Mouse (Mus musculus): ENCODE results near the gene Tmem175. TPM values are rescaled to one million over a fixed set of nuclear protein-coding genes. Genes with fewer than 3 reads are reported as not detected.

Tmem175 gene
- polyA plus RNA-seq, 1 experiment: 50.8 TPM

- WGBS: 46% methylated on average over 3 of the region's 3 CpGs
- no peak for TF ChIP-seq POLR2A (IDR thresholded peaks at IDR 0.05; ENCODE audit: borderline replicate concordance, insufficient read depth, low read length)
- no peak for TF ChIP-seq CTCF (IDR thresholded peaks at IDR 0.05; ENCODE audit: borderline replicate concordance, insufficient read depth, low read depth, low read length)
- H3K27ac ChIP-seq (ENCODE audit: insufficient read depth, low read length): no peak overlapping the region
These were observed 35.5 kb downstream of the Tmem175 start for GRCm38 (mm10) chr5:108665066-108665465.

GRCm38 (mm10) chr5:108667370-108667769, 37.8 kb downstream of the Tmem175 start:
- DNase-seq: no peak
- TF ChIP-seq POLR2A (IDR thresholded peaks at IDR 0.05; ENCODE audit: borderline replicate concordance, insufficient read depth, low read length) (no peak), CTCF (IDR thresholded peaks at IDR 0.05; ENCODE audit: borderline replicate concordance, insufficient read depth, low read depth, low read length) (no peak)
- 94% methylated on average over 2 of the region's 2 CpGs for whole genome bisulfite sequencing
- H3K4me1 ChIP-seq (ENCODE audit: control insufficient read depth, insufficient read depth, low read length): peaks cover 7% of the 10 kb centered on the region; the same call in 1 of the 2 replicates
- H3K27ac ChIP-seq (ENCODE audit: insufficient read depth, low read length): no peak overlapping the region
- no peak overlapping the region for H3K4me3 ChIP-seq (replicated peaks; ENCODE audit: insufficient read depth, low read depth, low read length)
- H3K27me3 ChIP-seq (ENCODE audit: control insufficient read depth, insufficient read depth, low read length): no peaks in the 10 kb centered on the region

More at GRCm38 (mm10) chr5:108665066-108665465, 35.5 kb downstream of the Tmem175 start:
- H3K27me3 ChIP-seq (ENCODE audit: control insufficient read depth, insufficient read depth, low read length): no peaks in the 10 kb centered on the region
- peaks cover 6% of the 10 kb centered on the region; the same call in 1 of the 2 replicates for H3K4me1 ChIP-seq (ENCODE audit: control insufficient read depth, insufficient read depth, low read length)
- no peak overlapping the region for H3K4me3 ChIP-seq (replicated peaks; ENCODE audit: insufficient read depth, low read depth, low read length)
- no peak for DNase-seq

- peak overlapping the region; percentile 65 for H3K4me3 ChIP-seq (replicated peaks; ENCODE audit: insufficient read depth, low read depth, low read length)
- DNase-seq: no peak
- peaks cover 7% of the 10 kb centered on the region; the same call in 1 of the 2 replicates for H3K4me1 ChIP-seq (ENCODE audit: control insufficient read depth, insufficient read depth, low read length)
- H3K27ac ChIP-seq (ENCODE audit: insufficient read depth, low read length): peak overlapping the region; percentile 92; the same call in 1 of the 2 replicates
- WGBS: 3% methylated on average over 3 of the region's 3 CpGs
- no peaks in the 10 kb centered on the region for H3K27me3 ChIP-seq (ENCODE audit: control insufficient read depth, insufficient read depth, low read length)
- TF ChIP-seq POLR2A (IDR thresholded peaks at IDR 0.05; ENCODE audit: borderline replicate concordance, insufficient read depth, low read length): no peak
- no peak for TF ChIP-seq CTCF (IDR thresholded peaks at IDR 0.05; ENCODE audit: borderline replicate concordance, insufficient read depth, low read depth, low read length)
These were observed 38.9 kb downstream of the Tmem175 start for GRCm38 (mm10) chr5:108668387-108668932.

GRCm38 (mm10) chr5:108668977-108669936, 39.7 kb downstream of the Tmem175 start, which contains the start of gene Dgkq:
Gene Dgkq (minus strand): TSS chr5:108669672.
- peak; percentile 60; the same call in 1 of the 2 replicates for TF ChIP-seq CTCF (IDR thresholded peaks at IDR 0.05; ENCODE audit: borderline replicate concordance, insufficient read depth, low read depth, low read length)
- peak; percentile 85 for TF ChIP-seq POLR2A (IDR thresholded peaks at IDR 0.05; ENCODE audit: borderline replicate concordance, insufficient read depth, low read length)
- Histone ChIP-seq H3K4me1 (ENCODE audit: control insufficient read depth, insufficient read depth, low read length) (peaks cover 7% of the 10 kb centered on the region; the same call in 1 of the 2 replicates), H3K27me3 (ENCODE audit: control insufficient read depth, insufficient read depth, low read length) (no peaks in the 10 kb centered on the region), H3K27ac (ENCODE audit: insufficient read depth, low read length) (peak within 1 kb of the TSS; percentile 92), H3K4me3 (replicated peaks; ENCODE audit: insufficient read depth, low read depth, low read length) (peak within 1 kb of the TSS; percentile 65)
- DNase-seq: peak; percentile 90 to 91
- 3% methylated on average over 43 of the region's 43 CpGs for WGBS

- Histone ChIP-seq H3K27ac (ENCODE audit: insufficient read depth, low read length) (0 out of 2 replicates have a peak overlapping the region, but pooled peaks have one; percentile 92), H3K4me3 (replicated peaks; ENCODE audit: insufficient read depth, low read depth, low read length) (peak overlapping the region; percentile 65), H3K27me3 (ENCODE audit: control insufficient read depth, insufficient read depth, low read length) (no peaks in the 10 kb centered on the region), H3K4me1 (ENCODE audit: control insufficient read depth, insufficient read depth, low read length) (peaks cover 7% of the 10 kb centered on the region; the same call in 1 of the 2 replicates)
- TF ChIP-seq POLR2A (IDR thresholded peaks at IDR 0.05; ENCODE audit: borderline replicate concordance, insufficient read depth, low read length) (no peak), CTCF (IDR thresholded peaks at IDR 0.05; ENCODE audit: borderline replicate concordance, insufficient read depth, low read depth, low read length) (no peak)
- DNase-seq: no peak
- WGBS: 74% methylated on average over 9 of the region's 9 CpGs
These were observed 40.4 kb downstream of the Tmem175 start for GRCm38 (mm10) chr5:108669986-108670385.

GRCm38 (mm10) chr5:108670785-108671184, 41.2 kb downstream of the Tmem175 start:
- Histone ChIP-seq H3K27me3 (ENCODE audit: control insufficient read depth, insufficient read depth, low read length) (no peaks in the 10 kb centered on the region), H3K4me3 (replicated peaks; ENCODE audit: insufficient read depth, low read depth, low read length) (no peak overlapping the region), H3K4me1 (ENCODE audit: control insufficient read depth, insufficient read depth, low read length) (peaks cover 7% of the 10 kb centered on the region; the same call in 1 of the 2 replicates), H3K27ac (ENCODE audit: insufficient read depth, low read length) (no peak overlapping the region)
- peak; percentile 47; the same call in 1 of the 2 replicates for TF ChIP-seq CTCF (IDR thresholded peaks at IDR 0.05; ENCODE audit: borderline replicate concordance, insufficient read depth, low read depth, low read length)
- TF ChIP-seq POLR2A (IDR thresholded peaks at IDR 0.05; ENCODE audit: borderline replicate concordance, insufficient read depth, low read length): no peak
- DNase-seq: no peak

GRCm38 (mm10) chr5:108671757-108672156, 42.2 kb downstream of the Tmem175 start:
- 92% methylated on average over 12 of the region's 12 CpGs for WGBS
- Histone ChIP-seq H3K27ac (ENCODE audit: insufficient read depth, low read length) (no peak overlapping the region), H3K27me3 (ENCODE audit: control insufficient read depth, insufficient read depth, low read length) (no peaks in the 10 kb centered on the region), H3K4me1 (ENCODE audit: control insufficient read depth, insufficient read depth, low read length) (peaks cover 7% of the 10 kb centered on the region; the same call in 1 of the 2 replicates), H3K4me3 (replicated peaks; ENCODE audit: insufficient read depth, low read depth, low read length) (no peak overlapping the region)
- DNase-seq: no peak
- no peak for TF ChIP-seq POLR2A (IDR thresholded peaks at IDR 0.05; ENCODE audit: borderline replicate concordance, insufficient read depth, low read length)
- TF ChIP-seq CTCF (IDR thresholded peaks at IDR 0.05; ENCODE audit: borderline replicate concordance, insufficient read depth, low read depth, low read length): no peak
